Comparison of ENCODE assay signal across 8 mouse cellular contexts in the genomic region with DNA sequence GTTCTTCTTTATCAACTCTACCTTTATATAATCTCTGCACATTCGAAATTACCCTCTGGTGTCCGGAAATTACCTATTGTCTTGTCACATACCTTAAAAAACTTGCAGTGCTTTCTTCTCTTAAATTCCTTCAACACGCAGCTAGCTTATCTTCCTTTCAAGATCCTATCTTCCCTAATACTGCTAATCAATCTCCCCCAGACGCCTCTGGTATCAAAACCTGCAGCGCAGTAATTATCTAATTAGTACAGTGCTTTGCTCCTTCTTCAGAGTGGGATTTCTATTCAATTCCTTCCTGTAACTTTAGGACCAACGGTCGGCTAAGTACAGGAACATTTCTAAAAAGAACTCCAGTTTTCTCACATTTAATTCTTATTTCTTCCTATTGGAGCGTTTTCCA. TPM values are rescaled to one million over a fixed set of nuclear protein-coding genes. Genes with fewer than 3 reads are reported as not detected.
DNase-seq lines count a peak whose midpoint lies in the region; ATAC-seq and TF ChIP-seq lines count a peak whose summit lies in the region.

No protein-coding gene starts in this region.

- no peak for TF ChIP-seq POLR2A in cortical plate, adult 2 months (IDR thresholded peaks at IDR 0.05; ENCODE audit: extremely low read depth, insufficient read depth, low read length)

- no peak for ATAC-seq in kidney, embryonic 16.5 days (ENCODE audit: low FRiP score, low TSS enrichment)
- no peak for ATAC-seq in midbrain, embryonic 16.5 days

- H3K27ac ChIP-seq in kidney, embryonic 16.5 days (ENCODE audit: low read length): peak overlapping the region; percentile 99
- H3K27ac ChIP-seq in cortical plate, adult 2 months (ENCODE audit: insufficient read depth, low read length): no peak overlapping the region
- H3K27ac ChIP-seq in midbrain, embryonic 16.5 days (ENCODE audit: low read length): peak overlapping the region; percentile 97; the same call in 1 of the 2 replicates

- H3K36me3 ChIP-seq in kidney, embryonic 16.5 days (ENCODE audit: insufficient read depth, low read length): peaks cover 12% of the 10 kb centered on the region
- peaks cover 1% of the 10 kb centered on the region for H3K36me3 ChIP-seq in midbrain, embryonic 16.5 days (ENCODE audit: control insufficient read depth, insufficient read depth, low read length)

- WGBS in kidney, embryonic 16.5 days: 6% methylated on average over 8 of the region's 8 CpGs
- 5% methylated on average over 8 of the region's 8 CpGs for WGBS in midbrain, embryonic 16.5 days

- H3K9ac ChIP-seq in kidney, embryonic 16.5 days (replicated peaks; ENCODE audit: low read length): peak overlapping the region; percentile 97
- peak overlapping the region; percentile 91 for H3K9ac ChIP-seq in midbrain, embryonic 16.5 days (ENCODE audit: low read depth, low read length)

- no peak for DNase-seq in kidney, postnatal 36 days
- DNase-seq in induced T-regulatory cell, adult 2 months (ENCODE audit: low read depth): peak; percentile 37
- no peak for DNase-seq in frontal cortex, postnatal 10 days (ENCODE audit: low spot score in 2 of 2)
- DNase-seq in gastrocnemius, postnatal 14 days: no peak
- no peak for DNase-seq in right cerebral cortex, postnatal 36 days (ENCODE audit: low spot score in 2 of 2)

- TF ChIP-seq CTCF in cortical plate, adult 2 months (IDR thresholded peaks at IDR 0.05; ENCODE audit: extremely low read depth, insufficient read depth, low read length): no peak

- intact Hi-C loops in gastrocnemius, postnatal 14 days (cut with DNase I; ENCODE audit: low total_unique reads): no loop called here

- peaks cover 26% of the 10 kb centered on the region for H3K4me1 ChIP-seq in kidney, embryonic 16.5 days (ENCODE audit: insufficient read depth, low read length)
- H3K4me1 ChIP-seq in cortical plate, adult 2 months (ENCODE audit: control insufficient read depth, insufficient read depth, low read length): no peaks in the 10 kb centered on the region; the same call in 1 of the 2 replicates
- H3K4me1 ChIP-seq in midbrain, embryonic 16.5 days (ENCODE audit: control insufficient read depth, insufficient read depth, low read length): peaks cover 23% of the 10 kb centered on the region

- H3K4me2 ChIP-seq in kidney, embryonic 16.5 days (replicated peaks; ENCODE audit: low read depth, low read length): peak overlapping the region; percentile 87
- H3K4me2 ChIP-seq in midbrain, embryonic 16.5 days (ENCODE audit: low read length): peak overlapping the region; percentile 64

- H3K4me3 ChIP-seq in kidney, embryonic 16.5 days (ENCODE audit: low read length): peak overlapping the region; percentile 85
- H3K4me3 ChIP-seq in cortical plate, adult 2 months (ENCODE audit: insufficient read depth, low read length): peak overlapping the region; percentile 45; the same call in 1 of the 2 replicates
- H3K4me3 ChIP-seq in midbrain, embryonic 16.5 days (ENCODE audit: low read depth, low read length): peak overlapping the region; percentile 83

- no peaks in the 10 kb centered on the region for H3K9me3 ChIP-seq in kidney, embryonic 16.5 days (ENCODE audit: low read length)
- no peaks in the 10 kb centered on the region for H3K9me3 ChIP-seq in midbrain, embryonic 16.5 days (replicated peaks; ENCODE audit: control insufficient read depth, low read length, poor library complexity, severe bottlenecking)

- H3K27me3 ChIP-seq in kidney, embryonic 16.5 days (ENCODE audit: insufficient read depth, low read length): no peaks in the 10 kb centered on the region
- H3K27me3 ChIP-seq in midbrain, embryonic 16.5 days (ENCODE audit: control insufficient read depth, insufficient read depth, low read depth, low read length): no peaks in the 10 kb centered on the region

RNA-seq across cellular contexts. Expression of a gene that starts 1.0 kb away (rescaled TPM):
- 52.2 and 55.3 TPM in 2 replicates for polyA plus RNA-seq in kidney, embryonic 16.5 days (2015; fragmentation: Nextera tagmentation; extraction: Ambion mirVana)
- polyA plus RNA-seq in cortical plate, adult 2 months (2012; rRNA removed): 19.2 and 22.4 TPM in 2 replicates
- polyA plus RNA-seq in midbrain, embryonic 16.5 days (2015; fragmentation: Nextera tagmentation; extraction: Ambion mirVana): 35.2 and 36.5 TPM in 2 replicates
- 1 to 10 TPM; 6.9 to 7.5 TPM for total RNA-seq in gastrocnemius, postnatal 14 days (2021)

RNA-seq across cellular contexts. Expression of a gene that starts 1.6 kb away (rescaled TPM):
- polyA plus RNA-seq in kidney, embryonic 16.5 days (2015; fragmentation: Nextera tagmentation; extraction: Ambion mirVana): 19.0 and 22.0 TPM in 2 replicates
- polyA plus RNA-seq in cortical plate, adult 2 months (2012; rRNA removed): 20.8 and 22.2 TPM in 2 replicates
- polyA plus RNA-seq in midbrain, embryonic 16.5 days (2015; fragmentation: Nextera tagmentation; extraction: Ambion mirVana): 16.3 and 21.3 TPM in 2 replicates
- total RNA-seq in gastrocnemius, postnatal 14 days (2021): 1 to 10 TPM; 6.9 to 8.6 TPM
